Mouse (Mus musculus) lung, postnatal 0 days (tissue): ENCODE measurements around the gene Dcaf12.

ENCODE experiments used
- CTCF ChIP-seq: IDR thresholded peaks from 2 replicates; pipeline ENCODE4 v1.5.1; 2016; ENCODE audit warnings: antibody characterized with exemption, mild to moderate bottlenecking
- EP300 ChIP-seq: IDR thresholded peaks from 2 replicates; pipeline ENCODE4 v1.6.1; 2016; ENCODE audit warnings: antibody characterized with exemption, mild to moderate bottlenecking, control low read depth

- TF ChIP-seq CTCF (no peak), EP300 (no peak)
Observed at GRCm38 (mm10) chr4:41274980-41275850, 39.5 kb downstream of the Dcaf12 start, which contains the start of gene Ubap2.
